Mouse (Mus musculus) ES-E14 (cell line): ENCODE data around the gene Klhl3. TPM values are rescaled to one million over a fixed set of nuclear protein-coding genes. Genes with fewer than 3 reads are reported as not detected.
A peak's percentile ranks its signal among the peaks of the same experiment; 100 is the strongest.

Experiments used
- DNase-seq: peaks from one replicate; pipeline ENCODE4 v3.0.0-alpha.2; 2013; ENCODE audit warnings: low read depth, low spot score
- H3K27ac ChIP-seq: 2 replicates; pipeline ENCODE4 v1.5.1; 2012; ENCODE audit warnings: low read depth, mild to moderate bottlenecking, low read length, moderate library complexity, mixed read lengths; ENCODE audit not compliant: poor library complexity, insufficient read depth, severe bottlenecking
- H3K36me3 ChIP-seq: 2 replicates; pipeline ENCODE4 v1.6.1; 2012; ENCODE audit warnings: mild to moderate bottlenecking, low read length, moderate library complexity, mixed read lengths; ENCODE audit not compliant: control insufficient read depth, poor library complexity, insufficient read depth, severe bottlenecking
- H3K4me1 ChIP-seq, 2 experiments: fragments of 150-350 bp in 1 of 2; sonication (generic) in 1 of 2; 2 replicates each; pipeline ENCODE4 v1.6.1; 2012; ENCODE audit warnings: low read length in 2 of 2, mild to moderate bottlenecking in 1 of 2, mixed read lengths in 1 of 2; ENCODE audit not compliant: control insufficient read depth in 2 of 2, insufficient read depth in 2 of 2, poor library complexity in 1 of 2
- H3K4me3 ChIP-seq, 2 experiments: fragments of 150-350 bp in 1 of 2; sonication (generic) in 1 of 2; 2 replicates each; pipeline ENCODE4 v1.5.1; 2012; ENCODE audit warnings: low read length in 2 of 2, low read depth in 1 of 2, mild to moderate bottlenecking in 1 of 2, mixed read lengths in 1 of 2; ENCODE audit not compliant: insufficient read depth in 1 of 2, poor library complexity in 1 of 2, severe bottlenecking in 1 of 2
- H3K9ac ChIP-seq: 2 replicates; pipeline ENCODE4 v1.6.1; 2012; ENCODE audit warnings: low read depth, mild to moderate bottlenecking, low read length, mixed read lengths; ENCODE audit not compliant: poor library complexity, insufficient read depth, severe bottlenecking
- H3K9me3 ChIP-seq: fragments of 150-350 bp; sonication (generic); 2 replicates; pipeline ENCODE4 v1.6.1; 2012; ENCODE audit warnings: low read depth, mild to moderate bottlenecking, low read length; ENCODE audit not compliant: control insufficient read depth, insufficient read depth
- CHD2 ChIP-seq: IDR thresholded peaks from 2 replicates; pipeline ENCODE4 v1.6.1; 2014; ENCODE audit warnings: mild to moderate bottlenecking, low read depth, low read length, inconsistent platforms
- HCFC1 ChIP-seq: IDR thresholded peaks from 2 replicates; pipeline ENCODE4 v1.6.1; 2012; ENCODE audit warnings: low read length, inconsistent platforms, borderline replicate concordance; ENCODE audit not compliant: insufficient read depth
- MAFK ChIP-seq: IDR thresholded peaks from 2 replicates; pipeline ENCODE4 v1.6.1; 2014; ENCODE audit warnings: mild to moderate bottlenecking, low read depth, low read length, inconsistent platforms; ENCODE audit not compliant: insufficient read depth
- ZC3H11A ChIP-seq: IDR thresholded peaks from 2 replicates; pipeline ENCODE4 v1.6.1; 2012; ENCODE audit warnings: low read depth, mild to moderate bottlenecking, inconsistent platforms, low read length, borderline replicate concordance
- ZNF384 ChIP-seq: IDR thresholded peaks from 2 replicates; pipeline ENCODE4 v1.6.1; 2012; ENCODE audit warnings: low read depth, low read length, inconsistent platforms
- in situ Hi-C, 2 experiments: fragments of 600-800 bp; cut with MboI; formaldehyde crosslinking; loops; one replicate each; pipeline ENCODE4 v1.15.1; 2025; ENCODE audit warnings: low sequenced_read_pairs in 2 of 2, inconsistent platforms in 1 of 2; ENCODE audit not compliant: unreplicated experiment in 2 of 2
- total RNA-seq: library from RNA; depleted of rRNA; stranded (reverse); fragments of 300-350 nt; gene quantifications from 2 replicates; pipeline ENCODE4 v1.2.3, GENCODE M21; 2012

The Klhl3 gene
- total RNA-seq, 1 experiment = 0.67 TPM

DNA sequence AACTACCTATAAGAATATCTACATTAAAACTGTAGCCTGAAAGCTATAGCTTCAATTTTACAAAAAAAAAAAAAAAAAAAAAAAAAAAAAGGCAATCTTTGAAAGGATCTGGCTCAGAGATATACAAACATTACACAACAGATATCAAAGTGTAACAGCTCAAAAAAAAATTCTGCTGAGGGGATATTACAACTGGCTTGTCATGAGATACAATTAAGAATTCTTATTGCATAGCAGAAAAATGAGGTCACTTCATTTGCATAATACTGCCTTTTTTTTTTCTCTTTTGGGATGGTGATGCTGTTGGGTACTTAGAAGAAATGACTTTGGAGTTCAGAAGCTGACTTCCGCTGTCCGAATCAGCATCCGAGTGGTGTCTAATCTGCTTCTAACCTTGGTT is 111.6 kb downstream of the Klhl3 start:
- Histone ChIP-seq H3K36me3 (no peaks in the 10 kb centered on the region), H3K9ac (no peak overlapping the region), H3K4me1 (peaks cover 6 to 8% of the 10 kb centered on the region in 2 experiments; a peak in 3 of 4 replicates), H3K27ac (no peak overlapping the region), H3K4me3 (0 out of 4 replicates have a peak overlapping the region, but pooled peaks of 1 of the 2 experiments have one; percentile 40), H3K9me3 (no peaks in the 10 kb centered on the region)
- TF ChIP-seq ZC3H11A (no peak), ZNF384 (peak; percentile 55; the same call in 1 of the 2 replicates)
- DNase-seq = no peak
- in situ Hi-C loops = no loop called here

DNA sequence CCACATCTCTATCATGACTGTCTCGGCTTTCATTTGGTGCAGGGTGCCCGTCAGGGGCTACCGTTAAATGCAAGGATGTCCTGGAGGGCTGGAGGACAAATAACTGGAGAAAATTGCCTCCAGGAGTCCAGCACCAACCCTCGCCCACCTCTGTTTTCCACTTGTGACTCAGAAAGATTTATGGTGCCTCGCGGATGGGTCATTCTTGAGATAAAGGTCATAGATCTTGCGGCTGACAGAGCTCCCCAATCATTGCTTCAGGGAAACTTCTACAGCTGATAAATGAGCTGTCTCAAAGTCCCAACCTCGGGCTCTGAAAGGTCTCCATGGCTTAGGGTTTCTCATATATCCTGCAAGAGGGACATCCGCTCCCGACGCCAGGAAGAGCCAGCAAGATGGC is 116.9 kb downstream of the Klhl3 start:
- no peaks in the 10 kb centered on the region; a peak in 1 of 4 replicates for H3K4me1 ChIP-seq
- no peaks in the 10 kb centered on the region for H3K36me3 ChIP-seq
- no peak overlapping the region for H3K4me3 ChIP-seq
- H3K9ac ChIP-seq = no peak overlapping the region
- no peak for TF ChIP-seq MAFK
- TF ChIP-seq CHD2 = no peak
- TF ChIP-seq HCFC1 = no peak
- no peak for TF ChIP-seq ZNF384
- TF ChIP-seq ZC3H11A = no peak
- DNase-seq = no peak
- H3K27ac ChIP-seq = no peak overlapping the region
- in situ Hi-C loops = no loop called here
- no peaks in the 10 kb centered on the region for H3K9me3 ChIP-seq

DNA sequence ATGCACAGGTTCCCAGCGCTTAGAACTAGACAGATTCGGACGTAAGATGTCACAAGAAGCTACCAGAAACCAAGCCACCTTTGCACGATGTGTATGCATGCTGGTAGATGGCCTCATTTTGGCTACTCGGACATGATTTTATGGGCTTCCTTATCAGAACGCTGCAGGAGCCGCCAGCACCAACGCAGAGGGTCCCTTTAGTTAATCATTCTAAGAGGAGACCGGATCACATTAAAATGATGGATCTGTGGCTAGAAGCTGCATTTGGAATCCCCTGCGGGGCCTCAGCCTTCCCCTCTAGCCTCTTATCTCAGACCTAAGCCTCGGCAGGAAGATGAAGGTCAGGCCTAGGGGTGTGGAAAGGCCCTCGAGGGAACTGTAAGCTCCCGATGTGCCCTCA is 117.5 kb downstream of the Klhl3 start:
- Histone ChIP-seq H3K4me1 (no peaks in the 10 kb centered on the region), H3K4me3 (no peak overlapping the region), H3K9me3 (no peaks in the 10 kb centered on the region), H3K27ac (no peak overlapping the region), H3K36me3 (no peaks in the 10 kb centered on the region), H3K9ac (no peak overlapping the region)
- no peak for DNase-seq
- in situ Hi-C loops = no loop called here
- TF ChIP-seq CHD2 = no peak
- TF ChIP-seq ZC3H11A = no peak
- no peak for TF ChIP-seq MAFK
- no peak for TF ChIP-seq HCFC1
- TF ChIP-seq ZNF384 = no peak

GRCm38 (mm10) chr13:57984637-57985036 is 128.8 kb downstream of the Klhl3 start:
- no peaks in the 10 kb centered on the region for H3K36me3 ChIP-seq
- H3K4me3 ChIP-seq = no peak overlapping the region
- no peak overlapping the region for H3K9ac ChIP-seq
- in situ Hi-C loops = no loop called here
- H3K9me3 ChIP-seq = no peaks in the 10 kb centered on the region
- H3K27ac ChIP-seq = no peak overlapping the region
- no peak for DNase-seq
- no peak for TF ChIP-seq ZC3H11A
- H3K4me1 ChIP-seq = peaks cover 4 to 11% of the 10 kb centered on the region in 2 experiments; a peak in 3 of 4 replicates

DNA sequence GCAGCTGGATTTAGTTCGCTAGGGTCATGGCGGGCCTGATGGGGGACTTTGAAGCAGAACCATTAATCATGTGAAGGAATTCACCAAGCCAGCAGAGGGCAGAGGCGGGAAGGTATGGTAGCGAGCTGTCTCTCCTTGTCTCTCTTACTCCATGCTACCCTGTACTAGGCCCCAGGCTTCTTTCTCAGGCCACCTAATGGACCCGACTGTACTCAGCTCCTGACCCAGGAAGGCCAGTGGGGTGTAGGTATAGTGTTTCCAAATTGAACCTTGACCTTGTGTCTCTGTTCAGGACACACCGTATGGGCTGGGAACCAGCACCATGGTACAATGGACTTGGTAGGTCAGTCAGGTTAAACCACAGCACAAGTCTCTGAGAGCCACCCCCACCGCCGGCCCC is 129.2 kb downstream of the Klhl3 start:
- Histone ChIP-seq H3K27ac (no peak overlapping the region), H3K9me3 (no peaks in the 10 kb centered on the region), H3K36me3 (no peaks in the 10 kb centered on the region), H3K4me3 (no peak overlapping the region), H3K4me1 (peaks cover 4 to 11% of the 10 kb centered on the region in 2 experiments; a peak in 3 of 4 replicates), H3K9ac (no peak overlapping the region; the same call in 1 of the 2 replicates)
- DNase-seq = no peak
- in situ Hi-C loops = no loop called here
- no peak for TF ChIP-seq HCFC1
- no peak for TF ChIP-seq ZNF384
- TF ChIP-seq ZC3H11A = no peak
- no peak for TF ChIP-seq MAFK
- no peak for TF ChIP-seq CHD2
